Mouse (Mus musculus) naive thymus-derived CD4-positive, alpha-beta T cell, adult 2 months (primary cell): ENCODE results near the gene Cdc73.
"Not testable (repeated sequence)": the region's sequence is repeated elsewhere in the genome, so short reads cannot be mapped to it uniquely, and the experiment has no call there.

Experiments used
- DNase-seq: peaks from one replicate; pipeline ENCODE4 v3.0.0-alpha.2; 2011; ENCODE audit warnings: low read depth

The Cdc73 gene

DNA sequence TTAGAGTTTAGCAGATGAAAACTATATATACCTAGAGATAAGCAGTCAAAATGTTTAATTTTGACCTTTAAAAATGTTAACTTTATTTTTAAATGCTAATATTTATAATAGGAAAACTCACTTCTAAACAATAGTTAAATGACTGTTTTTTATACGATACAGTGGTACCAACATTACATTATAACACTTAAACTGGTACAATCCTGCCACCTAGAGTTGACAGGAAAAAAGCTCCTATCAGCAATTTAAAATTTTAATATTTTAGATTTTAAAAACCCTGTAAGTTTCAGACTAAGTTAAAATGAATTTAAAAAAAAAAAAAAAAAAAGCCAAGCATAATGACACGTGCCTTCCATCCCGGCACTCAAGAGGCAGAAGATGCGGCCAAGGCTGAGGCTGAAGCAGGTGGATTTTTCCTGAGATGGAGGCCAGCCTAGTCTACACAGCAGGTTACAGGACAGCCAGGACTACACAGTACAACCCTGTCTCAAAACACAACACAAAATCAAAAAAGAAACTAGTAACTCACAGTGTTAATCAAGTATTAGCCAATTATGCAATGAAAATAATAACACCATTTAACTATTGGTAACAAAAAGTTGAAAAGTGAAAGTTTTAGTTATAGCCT lies 26.8 kb downstream of the Cdc73 start:
- no peak for DNase-seq

GRCm38 (mm10) chr1:143664786-143665185 lies 37.9 kb downstream of the Cdc73 start:
- DNase-seq, result not testable (repeated sequence)

DNA sequence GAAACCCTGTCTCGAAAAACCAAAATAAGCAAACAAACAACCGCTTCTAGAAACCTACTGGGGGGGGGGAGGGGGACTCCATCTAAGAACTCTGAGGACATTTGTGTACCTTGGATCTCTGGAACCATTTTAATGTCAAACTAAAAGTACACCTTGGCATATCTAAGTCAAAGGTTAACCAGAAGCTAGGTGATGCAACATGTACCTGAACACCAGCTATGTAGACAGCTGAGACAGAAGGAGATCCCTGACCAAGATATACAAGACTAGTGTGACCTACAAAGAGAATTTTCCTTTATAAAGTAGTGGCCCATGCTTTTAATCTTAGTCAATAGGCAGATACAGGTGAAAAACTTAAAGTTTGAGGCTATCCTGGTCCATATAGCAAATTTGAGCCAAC lies 39.5 kb downstream of the Cdc73 start:
- no peak for DNase-seq

DNA sequence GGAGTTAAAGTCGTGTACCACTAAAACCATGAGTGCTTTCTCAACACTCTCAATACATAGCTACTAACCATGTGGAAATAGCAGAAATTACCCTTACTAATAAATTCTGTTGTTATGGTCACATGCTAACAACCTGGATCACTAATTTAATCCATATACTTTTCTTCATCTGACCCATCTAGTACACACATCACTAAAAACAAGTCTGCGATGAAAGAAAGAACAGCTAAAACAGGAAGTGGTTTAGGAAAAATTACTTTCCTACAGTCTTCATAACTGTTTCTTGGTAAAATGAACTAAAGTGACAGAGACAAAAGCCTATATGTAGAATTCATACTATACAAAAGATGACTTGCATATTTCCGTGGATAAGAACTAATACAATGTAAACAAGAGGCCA lies 49.0 kb downstream of the Cdc73 start:
- peak; percentile 28 for DNase-seq

GRCm38 (mm10) chr1:143650317-143650716 lies 52.4 kb downstream of the Cdc73 start:
- no peak for DNase-seq

DNA sequence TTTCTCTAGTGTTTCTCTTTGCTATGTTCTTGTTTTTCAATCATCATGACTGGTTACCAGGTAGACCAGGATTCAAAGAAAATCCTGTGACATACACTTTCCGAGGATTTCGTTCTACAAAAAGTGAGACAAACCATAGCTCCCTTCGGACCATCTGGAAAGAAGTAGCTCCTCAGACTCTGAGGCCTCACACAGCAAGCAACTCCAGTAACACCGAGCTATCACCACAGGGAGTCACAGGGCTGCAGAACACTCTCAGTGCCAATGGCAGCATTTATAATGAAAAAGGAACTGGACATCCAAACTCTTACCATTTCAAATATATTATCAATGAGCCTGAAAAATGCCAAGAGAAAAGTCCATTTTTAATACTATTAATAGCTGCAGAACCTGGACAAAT lies 56.5 kb downstream of the Cdc73 start:
- DNase-seq, result no peak

GRCm38 (mm10) chr1:143645386-143645785 lies 57.3 kb downstream of the Cdc73 start:
- DNase-seq, result no peak

GRCm38 (mm10) chr1:143644221-143644620 lies 58.5 kb downstream of the Cdc73 start:
- DNase-seq, result peak; percentile 59

DNA sequence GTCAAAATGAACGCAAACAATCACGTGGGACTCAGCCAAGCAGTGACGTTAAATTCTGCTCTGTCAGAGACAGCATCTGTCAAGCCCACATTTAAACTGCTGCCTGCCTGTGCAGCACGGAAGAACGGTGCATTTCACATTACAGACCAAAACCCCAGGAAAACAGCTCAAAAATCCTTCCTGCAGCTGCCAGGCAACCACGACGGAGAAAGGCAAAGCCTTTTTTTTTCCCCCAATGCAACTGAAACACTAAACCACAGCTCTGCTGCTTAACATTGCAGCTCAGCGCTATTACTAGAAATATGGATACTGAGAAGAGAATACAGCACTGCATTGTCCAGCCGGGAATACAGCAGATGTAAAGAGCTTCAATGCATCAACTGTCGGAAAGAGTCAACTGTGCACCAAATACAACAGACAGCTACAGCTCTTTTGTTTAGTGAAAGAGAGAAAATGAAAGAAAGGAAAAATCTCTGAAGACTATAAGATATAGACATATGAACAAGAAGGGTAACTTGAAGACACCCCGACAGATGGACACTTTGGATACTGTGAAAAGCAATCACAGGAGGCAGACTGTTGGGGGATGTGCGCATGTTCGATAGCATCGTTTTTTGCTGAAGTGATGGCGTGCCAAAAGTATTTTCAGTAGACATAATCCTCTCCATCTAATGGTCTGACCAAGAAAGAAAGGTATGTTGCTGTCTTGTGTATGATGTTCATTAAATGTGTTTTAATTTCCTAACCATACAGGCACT lies 61.9 kb downstream of the Cdc73 start, which contains the start of gene B3galt2:
Gene B3galt2 (plus strand): TSS at position 15 of the 758 bp plus-strand sequence.
- DNase-seq, result peak; percentile 43

DNA sequence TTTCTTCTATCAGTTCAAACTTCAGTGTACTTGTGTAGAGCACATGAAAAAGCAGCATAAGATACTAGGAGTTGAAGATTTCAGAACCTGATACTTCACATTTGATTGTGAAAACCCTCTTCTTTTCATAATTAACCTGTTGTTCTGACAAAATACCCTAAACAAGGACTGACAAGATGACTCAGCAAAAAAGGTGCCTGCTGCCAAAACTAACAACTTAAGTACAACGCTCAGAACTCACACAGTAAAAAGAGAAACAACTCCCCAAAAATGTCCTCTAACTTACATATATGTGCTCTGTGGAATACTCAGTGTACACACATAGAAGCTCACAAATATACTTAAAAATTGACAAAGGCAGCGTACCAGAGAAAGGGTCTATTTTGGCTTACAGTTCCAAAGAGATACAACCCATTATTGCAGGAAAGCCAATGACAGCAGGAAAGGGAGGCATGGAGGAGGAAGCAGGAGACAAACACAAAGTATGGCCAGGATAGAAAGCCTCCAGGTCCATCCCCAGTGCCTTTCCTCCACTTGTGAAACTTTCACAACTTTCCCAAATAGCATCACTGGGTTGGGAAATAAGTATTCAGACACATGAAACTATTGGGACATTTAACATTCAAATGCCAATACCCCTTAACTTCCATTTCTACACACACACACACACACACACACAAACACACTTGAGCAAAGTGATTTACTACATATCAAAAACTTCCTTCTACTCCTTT lies 69.7 kb downstream of the Cdc73 start:
- no peak for DNase-seq

GRCm38 (mm10) chr1:143632361-143632760 lies 70.3 kb downstream of the Cdc73 start:
- no peak for DNase-seq

DNA sequence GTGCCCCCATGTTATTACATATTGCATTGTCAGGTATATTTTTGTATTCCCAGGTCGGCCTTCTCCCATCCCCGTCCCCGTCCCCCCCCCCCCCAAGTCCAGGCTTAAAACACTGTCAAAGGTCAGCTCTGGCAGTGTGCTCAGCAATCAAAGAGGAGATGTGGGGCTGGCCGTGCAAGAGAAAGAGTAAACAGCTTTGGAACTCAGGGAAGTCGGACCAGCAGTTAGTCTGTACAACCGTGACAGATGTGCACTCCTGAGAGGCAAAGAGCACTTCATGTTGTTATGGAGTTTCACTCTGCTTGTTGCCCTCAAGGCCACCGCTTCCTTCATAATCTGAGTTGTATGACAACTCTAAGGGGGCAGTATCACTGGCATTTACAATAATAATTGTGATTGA lies 71.4 kb downstream of the Cdc73 start:
- DNase-seq, result no peak

DNA sequence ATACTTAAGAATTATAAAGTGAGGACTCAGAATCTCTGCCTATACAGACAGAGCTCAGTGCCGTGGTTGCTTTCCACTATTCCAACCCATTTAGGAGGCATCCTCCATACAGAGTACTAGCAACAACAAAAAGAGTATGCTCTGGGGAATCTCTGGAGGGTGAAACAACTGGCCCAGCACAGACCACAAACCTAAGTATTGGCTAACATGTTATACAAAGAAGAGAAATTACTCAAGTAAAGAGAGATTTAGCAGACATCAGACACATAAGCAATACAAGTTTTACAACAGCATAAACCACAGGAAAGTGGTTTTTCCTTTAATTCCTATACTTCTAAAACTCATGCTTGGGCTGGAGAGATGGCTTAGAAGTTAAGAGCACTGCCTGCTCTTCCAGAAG lies 80.1 kb downstream of the Cdc73 start:
- no peak for DNase-seq

DNA sequence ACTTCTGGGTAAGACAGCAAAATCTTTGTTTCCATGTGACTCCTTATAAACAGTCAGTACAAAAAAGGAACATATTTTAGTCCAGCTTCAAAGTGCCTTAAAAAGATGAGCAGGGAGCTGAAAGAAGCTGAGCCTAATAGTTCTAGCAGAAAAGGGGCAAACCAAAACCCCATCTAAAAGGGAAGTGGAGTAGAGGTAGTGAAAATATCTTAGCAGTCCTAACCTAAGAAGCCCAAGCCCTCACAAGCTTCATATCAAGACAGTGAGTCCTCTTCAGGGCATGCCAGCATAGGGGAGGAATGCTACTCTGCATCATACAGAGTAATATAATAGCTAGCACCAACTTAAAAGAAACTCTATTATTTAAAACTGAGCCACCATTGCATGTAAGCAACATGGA lies 80.8 kb downstream of the Cdc73 start:
- no peak for DNase-seq

- no peak for DNase-seq
Measured at GRCm38 (mm10) chr1:143619760-143620159, 82.9 kb downstream of the Cdc73 start.

DNA sequence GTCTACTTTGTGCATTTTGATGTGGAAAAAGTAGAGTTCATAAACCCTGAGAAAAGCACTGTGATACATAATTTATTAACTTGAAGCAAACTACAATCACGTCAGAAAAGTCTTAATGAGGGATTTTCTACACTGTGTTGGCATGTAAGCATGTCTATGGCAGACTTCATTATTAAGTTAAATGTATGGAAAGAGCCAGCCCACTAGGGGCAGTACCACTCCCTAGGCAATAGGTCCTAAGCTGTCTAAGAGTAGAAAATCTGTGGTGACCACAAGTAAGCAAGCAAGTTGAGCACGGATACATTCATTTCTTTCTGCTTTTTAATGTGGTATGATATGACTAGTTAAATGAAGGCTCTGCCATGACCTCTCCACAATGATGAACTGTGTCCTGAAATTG lies 89.8 kb downstream of the Cdc73 start:
- no peak for DNase-seq

DNA sequence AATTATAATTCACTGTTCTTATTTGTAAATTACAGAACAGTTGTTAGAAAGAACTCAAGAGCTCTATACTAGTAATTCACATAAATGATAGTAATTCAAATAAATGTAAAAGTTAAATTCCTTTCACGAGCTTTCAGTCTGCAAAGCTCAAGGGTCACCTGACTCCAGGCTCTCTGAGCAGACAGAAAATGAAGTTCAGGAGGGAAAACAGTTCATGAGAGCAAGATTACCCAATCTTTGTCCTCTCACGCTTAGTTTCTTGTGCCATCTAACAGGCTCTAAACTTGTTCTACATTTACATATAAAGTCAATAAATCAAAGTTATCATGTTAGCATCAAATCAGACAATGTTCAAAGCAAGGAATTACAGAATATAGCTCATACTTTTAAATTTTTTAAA lies 93.8 kb downstream of the Cdc73 start:
- no peak for DNase-seq

GRCm38 (mm10) chr1:143596864-143597263 lies 105.8 kb downstream of the Cdc73 start:
- DNase-seq, result no peak

GRCm38 (mm10) chr1:143576824-143577543 lies 125.7 kb downstream of the Cdc73 start:
- DNase-seq, result no peak

DNA sequence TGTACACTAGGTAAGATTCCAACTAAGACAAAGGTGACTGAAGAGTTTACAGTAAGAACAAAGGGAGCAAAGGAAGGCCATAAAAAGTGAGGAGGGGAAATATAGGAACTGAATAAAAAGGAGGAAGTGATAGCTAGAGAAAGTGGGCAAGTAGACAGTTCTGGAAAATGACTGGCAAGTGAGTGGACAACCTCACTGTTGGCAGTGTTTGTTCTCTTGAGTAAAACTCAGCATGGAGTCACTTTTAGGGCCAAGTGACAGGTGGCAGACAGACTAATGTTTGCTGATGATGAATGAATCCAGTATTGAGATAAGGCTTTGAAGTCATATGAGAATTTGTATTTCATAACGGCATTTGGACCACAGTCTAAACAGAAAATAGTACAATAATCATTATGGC lies 144.5 kb downstream of the Cdc73 start:
- DNase-seq, result no peak

DNA sequence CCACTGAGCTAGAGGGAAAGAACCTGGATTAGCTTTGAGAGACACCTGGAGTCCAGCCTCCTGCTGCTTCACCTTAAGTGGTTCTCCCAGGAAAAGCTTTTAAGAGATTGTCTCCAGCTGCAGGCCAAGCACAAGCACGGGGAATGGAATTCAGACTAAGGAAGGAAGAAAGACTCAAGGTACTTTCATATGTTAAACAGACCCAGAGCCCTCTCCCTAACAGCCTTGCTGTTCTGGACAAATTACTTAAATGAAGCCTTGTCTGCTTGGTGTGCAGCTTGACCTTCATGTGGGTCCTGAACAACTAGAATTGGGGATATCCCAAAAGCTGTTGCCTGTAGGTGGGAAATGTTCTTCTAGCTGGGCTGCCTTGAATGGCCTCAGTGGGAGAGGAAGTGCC lies 147.2 kb downstream of the Cdc73 start:
- no peak for DNase-seq

DNA sequence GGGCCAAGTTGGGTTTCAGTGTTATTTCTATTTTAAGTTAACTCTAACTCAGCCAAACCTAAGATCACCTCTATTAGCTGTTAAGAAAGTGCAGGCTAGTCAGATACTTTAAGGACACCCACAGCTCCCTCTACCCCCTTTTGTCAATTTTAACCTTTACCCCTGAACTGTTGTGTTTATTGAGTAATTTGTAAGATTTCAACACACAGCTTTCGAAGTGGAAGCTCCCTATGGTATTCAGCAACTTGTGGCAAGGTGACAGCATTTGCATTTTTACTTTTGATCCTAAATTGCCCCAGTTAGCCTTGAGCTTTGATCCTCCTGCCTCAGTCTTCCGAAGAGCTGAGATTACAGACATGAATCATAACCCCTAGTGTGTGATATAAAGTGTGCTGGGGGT lies 148.1 kb downstream of the Cdc73 start:
- DNase-seq, result no peak
